In genomic region chr7:118990282-118990681, GRCm38 (mm10) we compare ENCODE assay signal across 10 mouse cellular contexts. TPM values are rescaled to one million over a fixed set of nuclear protein-coding genes. Genes with fewer than 3 reads are reported as not detected.
DNase-seq lines count a peak whose midpoint lies in the region; ATAC-seq and TF ChIP-seq lines count a peak whose summit lies in the region.
"Had no signal": no experiment of that assay in that cellular context is flagged by ENCODE, and none has a peak within 500 bp of the region (broad histone marks: within the 10 kb centered on the region; RNA-seq: fewer than 3 reads in every experiment).

No protein-coding gene starts in this region.

- no peak overlapping the region for H3K9ac ChIP-seq in forebrain, embryonic 14.5 days (ENCODE audit: low read length)

- intact Hi-C loops in left cerebral cortex, adult 2 months (cut with DNase I) = no loop called here

- H3K27ac ChIP-seq in forebrain, embryonic 14.5 days (ENCODE audit: low read depth, low read length) = peak overlapping the region; percentile 59; the same call in 1 of the 2 replicates
- peak overlapping the region; percentile 36; the same call in 1 of the 2 replicates for H3K27ac ChIP-seq in left cerebral cortex, adult 2 months
- H3K27ac ChIP-seq: kidney, postnatal 0 days had no signal

- H3K4me3 ChIP-seq in forebrain, embryonic 14.5 days (ENCODE audit: low read depth, low read length) = no peak overlapping the region
- no peak overlapping the region for H3K4me3 ChIP-seq in left cerebral cortex, adult 2 months

- H3K27me3 ChIP-seq in forebrain, embryonic 14.5 days (replicated peaks; ENCODE audit: control insufficient read depth, insufficient read depth, low read length) = no peaks in the 10 kb centered on the region

- peaks cover 42% of the 10 kb centered on the region for H3K4me1 ChIP-seq in forebrain, embryonic 14.5 days (ENCODE audit: control insufficient read depth, insufficient read depth, low read length)

- WGBS in forebrain, embryonic 14.5 days = 16% methylated on average over 6 of the region's 6 CpGs

- no peak overlapping the region; the same call in 1 of the 2 replicates for H3K4me2 ChIP-seq in forebrain, embryonic 14.5 days (ENCODE audit: low read length)
- H3K4me2 ChIP-seq: liver, embryonic 11.5 days had no signal

- no peaks in the 10 kb centered on the region for H3K9me3 ChIP-seq in forebrain, embryonic 14.5 days (replicated peaks; ENCODE audit: control insufficient read depth, low read length)

- ATAC-seq in forebrain, embryonic 14.5 days = 0 out of 2 replicates have a peak, but pooled peaks have one; percentile 4
- no peak for ATAC-seq in inflammation-experienced regulatory T-cells, adult 6 months

- TF ChIP-seq CTCF in left cerebral cortex, adult 2 months (IDR thresholded peaks at IDR 0.05) = no peak

- no peaks in the 10 kb centered on the region for H3K36me3 ChIP-seq in forebrain, embryonic 14.5 days (ENCODE audit: control insufficient read depth, insufficient read depth, low read length)

- DNase-seq in layer of hippocampus, adult 9-11 months = peak; percentile 87
- DNase-seq in layer of hippocampus, postnatal 36 days = no peak
- peak; percentile 74 for DNase-seq in forebrain, embryonic 14.5 days (ENCODE audit: low spot score)
- peak; percentile 64 to 74 for DNase-seq in left cerebral cortex, adult 2 months (ENCODE audit: extremely low spot score in 1 of 2, low spot score in 2 of 2)
- peak; percentile 97 for DNase-seq in telencephalon, adult 2 months (ENCODE audit: low read depth, low spot score)
- no peak for DNase-seq in lung, postnatal 25 days (ENCODE audit: low spot score)
- DNase-seq: heart, postnatal 36 days had no signal

RNA-seq across cellular contexts. Expression of gene Gprc5b, which starts 4.7 kb away (rescaled TPM):
- 100 to 1,000 TPM; 122 to 123 TPM for total RNA-seq in layer of hippocampus, postnatal 36 days (2021)
- polyA plus RNA-seq in forebrain, embryonic 14.5 days (2014; fragmentation: Nextera tagmentation; extraction: Ambion mirVana) = 12.6 and 14.3 TPM in 2 replicates
- total RNA-seq in left cerebral cortex, adult 2 months (2021) = 10 to 100 TPM; 94.4 to 98.9 TPM
- 1 to 10 TPM in 2 of 3 experiments, not detected in 1; 2.0 to 7.6 TPM for polyA plus RNA-seq in inflammation-experienced regulatory T-cells, adult 6 months (2017; shearing (Covaris generic))

Comparison
In these comparisons a context has a peak if more than half of its experiments do, and no peak if none do; other contexts are left out.
1. DNase-seq: peak in layer of hippocampus, adult 9-11 months (single experiment), forebrain, embryonic 14.5 days (single experiment), left cerebral cortex, adult 2 months (2 of 2) and telencephalon, adult 2 months (single experiment); none in layer of hippocampus, postnatal 36 days (0 of 2) and lung, postnatal 25 days (single experiment).